ENCODE assay signal across 25 mouse cellular contexts in the genomic region with DNA sequence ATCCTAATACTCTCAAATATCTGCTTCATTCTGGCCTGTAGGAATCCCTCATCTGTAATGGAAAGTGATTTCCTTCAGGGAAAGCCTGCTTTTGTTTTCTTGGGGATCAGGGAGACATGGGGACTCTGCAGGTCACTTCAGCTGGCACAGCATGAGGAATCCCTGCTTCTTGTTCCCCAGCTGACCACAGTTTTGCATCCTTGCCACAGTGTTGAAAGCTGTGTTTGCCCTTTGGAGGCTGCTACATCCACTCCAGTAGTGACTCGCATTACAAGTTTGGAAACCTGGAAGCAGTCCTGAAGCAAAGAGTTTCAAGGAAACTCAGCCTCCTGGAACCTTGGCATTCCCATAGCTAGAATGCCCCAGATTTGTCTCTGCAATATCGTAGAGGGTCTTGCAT. TPM values are rescaled to one million over a fixed set of nuclear protein-coding genes. Genes with fewer than 3 reads are reported as not detected.
DNase-seq lines count a peak whose midpoint lies in the region; TF ChIP-seq lines count a peak whose summit lies in the region.
"Had no signal": no experiment of that assay in that cellular context is flagged by ENCODE, and none has a peak within 500 bp of the region (broad histone marks: within the 10 kb centered on the region; RNA-seq: fewer than 3 reads in every experiment).

No protein-coding gene starts in this region.

- peak overlapping the region; percentile 69 for H3K27ac ChIP-seq in left cerebral cortex, adult 2 months
- peak overlapping the region; percentile 42; the same call in 1 of the 2 replicates for H3K27ac ChIP-seq in cortical plate, adult 2 months (ENCODE audit: insufficient read depth, low read length)
- H3K27ac ChIP-seq: embryonic facial prominence, embryonic 10.5 days; embryonic facial prominence, embryonic 12.5 days; forebrain, embryonic 13.5 days; forebrain, embryonic 15.5 days had no signal

- TF ChIP-seq CTCF in left cerebral cortex, adult 2 months (IDR thresholded peaks at IDR 0.05): no peak
- no peak for TF ChIP-seq CTCF in cortical plate, adult 2 months (IDR thresholded peaks at IDR 0.05; ENCODE audit: extremely low read depth, insufficient read depth, low read length)

- peak; percentile 67 for DNase-seq in heart, adult 11 months
- no peak for DNase-seq in heart, postnatal 14 days
- DNase-seq in left cerebral cortex, adult 2 months (ENCODE audit: extremely low spot score in 1 of 2, low spot score in 2 of 2): no peak
- no peak for DNase-seq in left cerebral cortex, postnatal 14 days (ENCODE audit: low spot score in 2 of 2)
- peak; percentile 33 for DNase-seq in 3T3-L1 (ENCODE audit: low read depth, low spot score)
- DNase-seq in adrenal gland, postnatal 25 days: no peak
- DNase-seq: adrenal gland, adult 8-10 months; adrenal gland, postnatal 14 days; B cell, adult 2 months; cerebellum, adult 11 months; cerebellum, adult 18-20 months; cerebellum, adult 9-10 months; cerebellum, postnatal 14 days; cerebellum, postnatal 36 days; forebrain, postnatal 0 days had no signal

- no peak overlapping the region for H3K4me3 ChIP-seq in left cerebral cortex, adult 2 months
- H3K4me3 ChIP-seq in cortical plate, adult 2 months (ENCODE audit: insufficient read depth, low read length): no peak overlapping the region
- H3K4me3 ChIP-seq: embryonic facial prominence, embryonic 10.5 days; embryonic facial prominence, embryonic 12.5 days; forebrain, embryonic 13.5 days; forebrain, embryonic 15.5 days had no signal

- intact Hi-C loops in heart, postnatal 14 days (cut with DNase I): no loop called here
- intact Hi-C loops in left cerebral cortex, adult 2 months (cut with DNase I): loop anchor here (5.0 kb wide), 1 partner anchor 66 kb away; no protein-coding TSS in a partner anchor
- intact Hi-C loops in left cerebral cortex, postnatal 14 days (cut with DNase I): loop anchor here (5.0 kb wide), 1 partner anchor 66 kb away; no protein-coding TSS in a partner anchor

- TF ChIP-seq POLR2A in cortical plate, adult 2 months (IDR thresholded peaks at IDR 0.05; ENCODE audit: extremely low read depth, insufficient read depth, low read length): no peak

- peaks cover 27% of the 10 kb centered on the region for H3K4me1 ChIP-seq in cortical plate, adult 2 months (ENCODE audit: control insufficient read depth, insufficient read depth, low read length)
- H3K4me1 ChIP-seq: embryonic facial prominence, embryonic 10.5 days; embryonic facial prominence, embryonic 12.5 days; forebrain, embryonic 13.5 days had no signal

RNA-seq across cellular contexts. Expression of a gene that starts 35.4 kb away (rescaled TPM):
- total RNA-seq in heart, postnatal 14 days (2021): under 1 TPM; 0.53 to 0.63 TPM
- 100 to 1,000 TPM; 348 to 386 TPM for total RNA-seq in left cerebral cortex, adult 2 months (2021)
- total RNA-seq in left cerebral cortex, postnatal 14 days (2021): 100 to 1,000 TPM; 327 to 351 TPM
- 168 and 173 TPM in 2 replicates for polyA plus RNA-seq in cortical plate, adult 2 months (2012; rRNA removed)
- total RNA-seq in adrenal gland, postnatal 25 days (2021): 0.19 and 0.30 TPM in 2 replicates
- total RNA-seq: CH12.LX; common myeloid progenitor, adult 5-6 weeks had no signal
- polyA plus RNA-seq: activated CD4-positive, CD25-positive, alpha-beta regulatory T cell, adult 4 months; CD4-positive, CD25-positive, alpha-beta regulatory T cell, adult 4 months; G1E had no signal

Comparison
In these comparisons a context has a peak if more than half of its experiments do, and no peak if none do; other contexts are left out.
1. DNase-seq: peak in heart, adult 11 months (single experiment) and 3T3-L1 (single experiment); none in heart, postnatal 14 days (0 of 2), left cerebral cortex, adult 2 months (0 of 2), left cerebral cortex, postnatal 14 days (0 of 2) and adrenal gland, postnatal 25 days (single experiment).
2. RNA of a gene that starts 35.4 kb away (total RNA-seq): 348 to 386 TPM in left cerebral cortex, adult 2 months and 327 to 351 TPM in left cerebral cortex, postnatal 14 days; 0.53 to 0.63 TPM in heart, postnatal 14 days and 0.19 to 0.30 TPM in adrenal gland, postnatal 25 days; every median in the first group is over 100 times any median in the second.